Mouse (Mus musculus): ENCODE data around the gene Dusp7. TPM values are rescaled to one million over a fixed set of nuclear protein-coding genes. Genes with fewer than 3 reads are reported as not detected.

Gene Dusp7
- 13.6 and 13.7 TPM in 2 replicates for polyA plus RNA-seq (2015; fragmentation: Nextera tagmentation; extraction: Ambion mirVana)

DNA sequence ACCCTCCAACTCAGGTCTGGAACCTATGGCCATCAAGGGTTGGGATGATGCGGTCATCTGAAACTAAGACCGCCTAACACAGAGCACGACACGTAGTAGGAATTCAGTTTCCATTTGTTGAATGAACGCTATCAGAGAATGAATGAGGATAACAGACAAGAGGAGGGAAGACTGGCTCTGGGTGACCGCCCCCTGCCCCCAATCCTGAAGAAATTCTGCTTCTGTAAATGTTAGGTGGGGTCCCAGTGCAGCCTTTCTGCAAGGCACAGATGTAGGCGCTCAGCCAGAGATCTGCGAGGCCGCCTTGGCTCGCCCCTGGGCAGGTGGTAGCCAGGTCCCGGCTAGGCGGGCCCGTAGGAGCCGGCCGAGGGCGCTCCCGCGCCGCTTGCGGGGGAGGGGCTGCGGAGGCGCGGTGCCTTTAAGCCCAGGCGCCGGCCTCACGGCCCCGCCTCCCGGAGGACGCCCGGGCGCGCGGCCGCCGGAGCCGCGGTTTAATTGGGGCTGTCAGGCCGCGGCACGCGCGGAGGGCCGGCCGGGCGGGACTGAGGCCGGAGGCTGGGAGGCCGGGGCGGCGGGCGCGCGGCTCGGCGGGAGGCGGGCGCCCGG is at the start of gene Dusp7:
TSS of gene Dusp7 (plus strand) at position 521 of the 606 bp plus-strand sequence.
- Histone ChIP-seq H3K27ac (ENCODE audit: low read length) (peak within 1 kb of the TSS; percentile 98), H3K4me2 (replicated peaks; ENCODE audit: low read depth, low read length) (peak within 1 kb of the TSS; percentile 97), H3K36me3 (ENCODE audit: insufficient read depth, low read length) (peaks cover 16% of the 10 kb centered on the region), H3K9ac (replicated peaks; ENCODE audit: low read length) (peak within 1 kb of the TSS; percentile 87), H3K27me3 (ENCODE audit: insufficient read depth, low read length) (no peaks in the 10 kb centered on the region), H3K4me3 (ENCODE audit: low read length) (peak within 1 kb of the TSS; percentile 76), H3K4me1 (ENCODE audit: insufficient read depth, low read length) (peaks cover 37% of the 10 kb centered on the region), H3K9me3 (ENCODE audit: low read length) (no peaks in the 10 kb centered on the region)
- 1% methylated on average over 46 of the region's 57 CpGs for WGBS
- peak; percentile 79 for ATAC-seq (ENCODE audit: low FRiP score, low TSS enrichment)

DNA sequence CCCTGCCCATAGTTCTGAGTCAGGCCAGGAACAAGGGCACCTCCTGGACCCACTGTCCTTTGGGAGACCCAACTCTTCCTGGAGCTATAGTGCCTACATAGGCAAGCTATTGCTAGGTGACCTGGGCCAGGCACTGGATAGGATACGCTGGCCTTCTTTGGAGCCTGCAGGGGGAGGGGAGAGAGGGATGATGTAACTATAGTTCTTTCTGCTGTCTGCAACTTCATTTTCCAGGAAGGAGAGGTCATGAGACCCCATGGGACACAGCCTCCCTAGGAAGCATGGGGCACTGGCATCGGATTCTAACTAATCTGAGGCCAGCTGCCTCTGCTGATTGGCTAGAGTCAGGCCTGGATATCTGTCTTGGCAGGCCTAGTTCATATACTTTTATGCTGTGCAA is 49.3 kb upstream of the Dusp7 start:
- no peak overlapping the region for H3K4me2 ChIP-seq (replicated peaks; ENCODE audit: low read depth, low read length)
- H3K36me3 ChIP-seq (ENCODE audit: insufficient read depth, low read length) = no peaks in the 10 kb centered on the region
- H3K4me1 ChIP-seq (ENCODE audit: insufficient read depth, low read length) = peaks cover 14% of the 10 kb centered on the region; the same call in 1 of the 2 replicates
- H3K27ac ChIP-seq (ENCODE audit: low read length) = peak overlapping the region; percentile 34; the same call in 1 of the 2 replicates
- H3K9me3 ChIP-seq (ENCODE audit: low read length) = no peaks in the 10 kb centered on the region
- 29% methylated on average over 2 of the region's 2 CpGs for WGBS
- H3K27me3 ChIP-seq (ENCODE audit: insufficient read depth, low read length) = no peaks in the 10 kb centered on the region
- H3K9ac ChIP-seq (replicated peaks; ENCODE audit: low read length) = no peak overlapping the region
- no peak overlapping the region for H3K4me3 ChIP-seq (ENCODE audit: low read length)
- peak; percentile 31; the same call in 1 of the 2 replicates for ATAC-seq (ENCODE audit: low FRiP score, low TSS enrichment)

DNA sequence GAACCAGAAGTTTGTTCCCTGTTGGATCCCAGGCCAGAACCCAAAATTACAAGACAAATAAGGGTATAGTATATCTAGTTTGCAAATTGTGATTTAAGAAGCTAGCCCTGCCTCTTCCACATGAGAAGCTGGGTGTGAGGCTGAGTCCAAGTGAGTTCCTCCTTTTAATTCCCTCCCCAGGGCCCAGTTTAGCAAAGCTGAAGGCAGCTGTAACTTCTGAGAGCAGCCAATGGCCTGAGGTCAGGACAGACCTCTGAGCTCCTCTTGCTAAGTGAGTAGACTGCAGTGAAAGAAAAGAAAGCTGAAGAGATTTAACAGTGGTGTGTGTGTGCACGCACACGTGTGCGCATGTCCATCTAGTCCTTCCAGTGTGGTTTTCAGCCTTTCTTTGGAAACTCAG is 45.9 kb upstream of the Dusp7 start:
- H3K27me3 ChIP-seq (ENCODE audit: insufficient read depth, low read length) = no peaks in the 10 kb centered on the region
- no peaks in the 10 kb centered on the region for H3K9me3 ChIP-seq (ENCODE audit: low read length)
- no peak overlapping the region for H3K4me2 ChIP-seq (replicated peaks; ENCODE audit: low read depth, low read length)
- no peak overlapping the region for H3K4me3 ChIP-seq (ENCODE audit: low read length)
- H3K27ac ChIP-seq (ENCODE audit: low read length) = no peak overlapping the region
- 69% methylated on average over 3 of the region's 3 CpGs for WGBS
- no peak overlapping the region for H3K9ac ChIP-seq (replicated peaks; ENCODE audit: low read length)
- H3K4me1 ChIP-seq (ENCODE audit: insufficient read depth, low read length) = peaks cover 14% of the 10 kb centered on the region; the same call in 1 of the 2 replicates
- no peaks in the 10 kb centered on the region for H3K36me3 ChIP-seq (ENCODE audit: insufficient read depth, low read length)
- no peak for ATAC-seq (ENCODE audit: low FRiP score, low TSS enrichment)

DNA sequence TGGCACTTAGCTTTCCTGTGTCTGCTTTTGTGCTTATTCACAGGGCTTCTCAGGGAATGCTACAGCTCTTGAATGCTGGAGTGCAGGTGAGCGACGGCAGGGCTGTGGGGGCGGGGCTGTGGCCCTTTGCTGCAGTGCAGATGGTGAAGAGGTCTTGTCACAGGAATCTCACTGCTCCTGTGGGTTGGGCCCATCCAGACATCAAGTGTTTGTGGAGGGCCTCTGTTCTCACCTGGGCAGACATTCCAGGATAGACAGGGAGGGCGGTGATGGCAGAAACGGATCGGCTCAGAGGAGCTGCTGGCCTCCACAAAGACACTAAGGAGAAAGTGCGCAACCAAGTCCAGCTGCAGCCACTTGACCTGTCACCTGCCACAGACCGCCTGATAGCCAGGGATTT is 42.2 kb upstream of the Dusp7 start:
- Histone ChIP-seq H3K4me1 (ENCODE audit: insufficient read depth, low read length) (peaks cover 18% of the 10 kb centered on the region; the same call in 1 of the 2 replicates), H3K4me2 (replicated peaks; ENCODE audit: low read depth, low read length) (no peak overlapping the region), H3K9me3 (ENCODE audit: low read length) (no peaks in the 10 kb centered on the region), H3K4me3 (ENCODE audit: low read length) (no peak overlapping the region), H3K36me3 (ENCODE audit: insufficient read depth, low read length) (no peaks in the 10 kb centered on the region), H3K27me3 (ENCODE audit: insufficient read depth, low read length) (no peaks in the 10 kb centered on the region), H3K27ac (ENCODE audit: low read length) (no peak overlapping the region), H3K9ac (replicated peaks; ENCODE audit: low read length) (no peak overlapping the region)
- WGBS = 75% methylated on average over 8 of the region's 8 CpGs
- ATAC-seq (ENCODE audit: low FRiP score, low TSS enrichment) = no peak

DNA sequence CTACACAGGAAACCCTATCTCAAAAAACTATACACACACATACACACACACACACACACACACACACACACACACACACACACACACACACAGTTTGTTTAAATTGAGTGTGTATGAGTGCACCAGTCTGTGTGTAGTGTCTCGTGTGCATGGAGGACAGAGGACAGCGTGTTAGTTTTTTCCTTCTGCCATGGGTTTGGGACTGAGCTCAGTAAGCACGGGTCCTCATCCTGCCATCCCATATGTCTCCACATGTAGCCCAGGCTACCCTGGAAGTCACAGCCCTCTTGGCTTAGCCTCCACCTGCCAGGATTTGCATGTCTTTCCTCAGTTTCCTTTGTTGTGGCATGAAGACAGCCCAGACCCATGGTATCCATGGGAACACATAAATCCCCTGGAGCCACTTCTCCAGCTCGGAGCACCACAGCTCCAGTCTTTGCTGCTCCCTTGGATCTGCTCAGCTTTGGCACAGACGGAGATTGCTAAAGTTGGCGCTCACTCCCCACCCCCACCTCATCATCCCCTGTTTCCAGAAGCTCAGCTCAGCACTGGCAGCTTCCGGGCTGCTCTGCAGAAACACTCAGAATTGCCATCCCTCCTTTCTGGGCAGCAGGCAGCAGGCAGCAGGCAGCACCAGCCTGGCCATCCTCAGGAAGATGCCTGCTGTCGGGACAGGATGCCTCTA is 41.2 kb upstream of the Dusp7 start:
- Histone ChIP-seq H3K9me3 (ENCODE audit: low read length) (no peaks in the 10 kb centered on the region), H3K9ac (replicated peaks; ENCODE audit: low read length) (no peak overlapping the region), H3K36me3 (ENCODE audit: insufficient read depth, low read length) (no peaks in the 10 kb centered on the region), H3K27ac (ENCODE audit: low read length) (no peak overlapping the region), H3K4me2 (replicated peaks; ENCODE audit: low read depth, low read length) (no peak overlapping the region), H3K4me1 (ENCODE audit: insufficient read depth, low read length) (peaks cover 18% of the 10 kb centered on the region; the same call in 1 of the 2 replicates), H3K27me3 (ENCODE audit: insufficient read depth, low read length) (no peaks in the 10 kb centered on the region), H3K4me3 (ENCODE audit: low read length) (no peak overlapping the region)
- 87% methylated on average over 8 of the region's 8 CpGs for WGBS
- ATAC-seq (ENCODE audit: low FRiP score, low TSS enrichment) = no peak

DNA sequence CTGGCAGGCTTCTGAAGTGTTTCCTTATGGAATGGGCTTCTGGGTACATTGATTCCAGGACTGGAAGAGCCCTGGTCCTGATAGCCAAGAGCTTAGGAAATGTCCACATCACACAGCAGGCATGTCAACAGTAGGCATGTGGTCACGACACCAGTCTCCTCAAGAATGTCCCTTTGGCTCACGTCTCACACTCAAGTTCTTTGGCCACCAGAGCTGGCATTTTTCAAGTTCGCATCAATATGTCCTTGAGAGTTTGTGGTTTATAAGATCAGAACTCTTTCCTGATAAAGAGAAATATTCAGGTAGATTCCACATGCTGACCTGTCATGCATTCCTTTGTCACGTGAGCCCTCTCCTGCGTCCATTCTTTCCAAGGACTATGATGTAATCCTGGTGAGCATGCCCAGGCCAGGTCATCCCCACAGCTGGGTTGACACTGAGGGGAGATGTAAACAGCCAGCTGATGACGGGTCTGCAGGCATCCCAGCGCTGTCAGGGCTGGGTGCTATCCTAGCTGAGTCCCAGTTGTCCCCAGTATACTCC is 40.3 kb upstream of the Dusp7 start:
- Histone ChIP-seq H3K27ac (ENCODE audit: low read length) (peak overlapping the region; percentile 83; the same call in 1 of the 2 replicates), H3K4me3 (ENCODE audit: low read length) (no peak overlapping the region), H3K36me3 (ENCODE audit: insufficient read depth, low read length) (no peaks in the 10 kb centered on the region), H3K9ac (replicated peaks; ENCODE audit: low read length) (no peak overlapping the region), H3K4me2 (replicated peaks; ENCODE audit: low read depth, low read length) (no peak overlapping the region), H3K4me1 (ENCODE audit: insufficient read depth, low read length) (peaks cover 11% of the 10 kb centered on the region; the same call in 1 of the 2 replicates), H3K27me3 (ENCODE audit: insufficient read depth, low read length) (no peaks in the 10 kb centered on the region), H3K9me3 (ENCODE audit: low read length) (no peaks in the 10 kb centered on the region)
- 71% methylated on average over 7 of the region's 7 CpGs for WGBS
- ATAC-seq (ENCODE audit: low FRiP score, low TSS enrichment) = no peak

DNA sequence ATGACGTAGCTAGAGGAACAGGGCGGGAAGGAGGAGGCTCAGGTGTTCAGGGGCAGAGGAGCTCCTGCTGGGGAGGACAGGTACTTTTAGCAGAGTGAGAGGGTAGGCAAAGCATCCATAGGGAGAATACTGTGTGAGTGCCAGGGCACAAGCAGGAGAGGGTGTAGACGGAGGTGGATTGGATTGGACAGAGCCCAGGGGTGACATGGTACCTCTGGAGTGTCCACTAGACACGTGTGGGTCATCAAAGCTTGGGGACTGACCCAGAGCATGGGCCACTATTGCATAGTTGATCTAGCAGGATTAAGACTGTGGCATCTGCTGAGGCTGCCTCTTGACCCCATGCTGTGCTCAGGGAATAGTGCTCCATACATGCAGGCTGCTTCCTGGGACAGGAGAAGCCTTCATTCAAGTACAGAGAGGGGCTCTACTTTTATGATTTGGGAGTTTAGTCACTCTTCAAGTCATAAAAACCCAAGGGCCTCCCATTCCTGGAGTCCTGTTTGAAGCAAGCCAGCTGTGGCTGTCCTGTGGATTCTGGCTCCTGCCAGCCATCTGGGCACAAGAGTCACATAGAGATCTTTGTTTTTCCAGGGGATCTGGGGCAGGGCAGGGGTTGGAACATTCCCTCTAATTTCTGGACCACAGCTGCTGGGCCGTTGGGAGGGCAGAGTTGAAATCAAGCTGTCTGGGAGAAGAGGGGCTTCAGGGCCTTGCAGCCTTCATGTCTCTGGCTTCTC is 39.5 kb upstream of the Dusp7 start:
- no peaks in the 10 kb centered on the region for H3K9me3 ChIP-seq (ENCODE audit: low read length)
- 32% methylated on average over 5 of the region's 5 CpGs for WGBS
- peaks cover 10% of the 10 kb centered on the region; the same call in 1 of the 2 replicates for H3K4me1 ChIP-seq (ENCODE audit: insufficient read depth, low read length)
- no peak overlapping the region for H3K4me3 ChIP-seq (ENCODE audit: low read length)
- no peaks in the 10 kb centered on the region for H3K27me3 ChIP-seq (ENCODE audit: insufficient read depth, low read length)
- H3K9ac ChIP-seq (replicated peaks; ENCODE audit: low read length) = no peak overlapping the region
- H3K27ac ChIP-seq (ENCODE audit: low read length) = peak overlapping the region; percentile 83
- no peak overlapping the region for H3K4me2 ChIP-seq (replicated peaks; ENCODE audit: low read depth, low read length)
- H3K36me3 ChIP-seq (ENCODE audit: insufficient read depth, low read length) = no peaks in the 10 kb centered on the region
- peak; percentile 52; the same call in 1 of the 2 replicates for ATAC-seq (ENCODE audit: low FRiP score, low TSS enrichment)

DNA sequence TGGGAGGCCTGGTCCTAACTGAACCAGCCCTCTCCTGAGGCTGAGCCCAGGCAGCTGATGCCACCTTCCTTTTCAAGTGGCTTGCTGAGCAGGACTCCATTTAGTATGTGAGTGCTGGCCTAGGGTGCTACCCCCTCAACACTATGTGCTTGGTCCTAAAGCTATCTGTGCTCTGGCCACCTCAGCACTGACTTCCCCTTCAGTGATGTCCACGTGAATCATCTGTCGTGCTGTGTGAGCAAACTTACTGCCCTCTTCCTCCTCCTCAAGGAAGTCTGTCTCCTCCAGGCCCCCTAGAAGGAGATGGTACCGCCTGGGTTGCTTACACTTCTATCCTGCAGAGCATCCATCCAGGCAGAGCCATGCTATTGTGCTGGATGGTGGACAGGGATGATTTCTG is 35.7 kb upstream of the Dusp7 start:
- no peaks in the 10 kb centered on the region for H3K9me3 ChIP-seq (ENCODE audit: low read length)
- H3K36me3 ChIP-seq (ENCODE audit: insufficient read depth, low read length) = no peaks in the 10 kb centered on the region
- no peak for ATAC-seq (ENCODE audit: low FRiP score, low TSS enrichment)
- peaks cover 15% of the 10 kb centered on the region for H3K4me1 ChIP-seq (ENCODE audit: insufficient read depth, low read length)
- H3K9ac ChIP-seq (replicated peaks; ENCODE audit: low read length) = no peak overlapping the region
- 59% methylated on average over 3 of the region's 3 CpGs for WGBS
- no peak overlapping the region for H3K4me3 ChIP-seq (ENCODE audit: low read length)
- no peak overlapping the region for H3K4me2 ChIP-seq (replicated peaks; ENCODE audit: low read depth, low read length)
- H3K27me3 ChIP-seq (ENCODE audit: insufficient read depth, low read length) = no peaks in the 10 kb centered on the region
- H3K27ac ChIP-seq (ENCODE audit: low read length) = no peak overlapping the region

DNA sequence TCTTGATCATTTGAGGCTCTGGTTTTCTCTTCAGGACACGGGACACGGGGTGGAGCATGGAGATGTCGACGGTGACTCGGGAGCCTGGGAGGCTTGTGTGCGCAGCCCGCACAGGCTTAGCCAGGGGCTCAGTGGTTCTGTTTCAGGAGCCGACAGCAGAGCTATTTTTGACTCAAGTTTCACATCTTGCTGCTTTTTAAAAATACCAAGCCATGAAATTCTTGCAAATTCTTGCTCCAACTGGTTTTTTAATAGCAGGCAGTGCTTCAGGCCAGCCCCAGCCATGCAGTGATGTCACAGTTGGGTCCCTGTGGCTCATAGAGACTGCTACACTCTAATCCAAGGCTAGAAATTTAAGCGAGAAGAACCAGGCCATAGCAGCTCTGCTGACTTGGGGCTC is 30.8 kb upstream of the Dusp7 start:
- H3K4me1 ChIP-seq (ENCODE audit: insufficient read depth, low read length) = peaks cover 46% of the 10 kb centered on the region
- ATAC-seq (ENCODE audit: low FRiP score, low TSS enrichment) = no peak
- no peak overlapping the region for H3K4me3 ChIP-seq (ENCODE audit: low read length)
- H3K36me3 ChIP-seq (ENCODE audit: insufficient read depth, low read length) = no peaks in the 10 kb centered on the region
- 71% methylated on average over 9 of the region's 9 CpGs for WGBS
- H3K27ac ChIP-seq (ENCODE audit: low read length) = peak overlapping the region; percentile 72
- no peaks in the 10 kb centered on the region for H3K9me3 ChIP-seq (ENCODE audit: low read length)
- H3K9ac ChIP-seq (replicated peaks; ENCODE audit: low read length) = peak overlapping the region; percentile 35; the same call in 1 of the 2 replicates
- H3K27me3 ChIP-seq (ENCODE audit: insufficient read depth, low read length) = no peaks in the 10 kb centered on the region
- no peak overlapping the region for H3K4me2 ChIP-seq (replicated peaks; ENCODE audit: low read depth, low read length)
